Mouse (Mus musculus): ENCODE measurements around the gene Vps11. TPM values are rescaled to one million over a fixed set of nuclear protein-coding genes. Genes with fewer than 3 reads are reported as not detected.

The Vps11 gene
- polyA plus RNA-seq, 1 experiment from 2014 or later = 37.1 TPM

Small RNAs within 50 kb of the gene (microRNA-seq; reads per million reads assigned to microRNA genes)
- gene Gm44335 = not detected
- gene Mir7085 = not detected

Other genes with a start within 250 kb of the Vps11 start
- gene Gm49380, start 248.2 kb downstream of the Vps11 start, polyA plus RNA-seq (2015; fragmentation: Nextera tagmentation; extraction: Ambion mirVana) = 0.05 and 0.12 TPM in 2 replicates
- gene Rnf26, start 248.2 kb downstream of the Vps11 start, polyA plus RNA-seq (2015; fragmentation: Nextera tagmentation; extraction: Ambion mirVana) = 45.4 and 48.1 TPM in 2 replicates
- 42.9 and 45.1 TPM in 2 replicates for gene Mcam, start 227.2 kb downstream of the Vps11 start, polyA plus RNA-seq (2015; fragmentation: Nextera tagmentation; extraction: Ambion mirVana)
- 10.9 and 11.2 TPM in 2 replicates for gene Cbl, start 127.6 kb downstream of the Vps11 start, polyA plus RNA-seq (2015; fragmentation: Nextera tagmentation; extraction: Ambion mirVana)
- gene Ccdc153, start 121.0 kb downstream of the Vps11 start, polyA plus RNA-seq (2015; fragmentation: Nextera tagmentation; extraction: Ambion mirVana) = not detected in 2 replicates
- 22.2 and 28.5 TPM in 2 replicates for gene Pdzd3, start 110.2 kb downstream of the Vps11 start, polyA plus RNA-seq (2015; fragmentation: Nextera tagmentation; extraction: Ambion mirVana)
- 5.4 and 5.5 TPM in 2 replicates for gene Nlrx1, start 93.1 kb downstream of the Vps11 start, polyA plus RNA-seq (2015; fragmentation: Nextera tagmentation; extraction: Ambion mirVana)
- 2.6 and 3.0 TPM in 2 replicates for gene Abcg4, start 73.1 kb downstream of the Vps11 start, polyA plus RNA-seq (2015; fragmentation: Nextera tagmentation; extraction: Ambion mirVana)
- 17.8 and 19.4 TPM in 2 replicates for gene Hinfp, start 56.0 kb downstream of the Vps11 start, polyA plus RNA-seq (2015; fragmentation: Nextera tagmentation; extraction: Ambion mirVana)
- gene C2cd2l, start 41.4 kb downstream of the Vps11 start, polyA plus RNA-seq (2015; fragmentation: Nextera tagmentation; extraction: Ambion mirVana) = 15.3 and 16.5 TPM in 2 replicates
- 39.3 and 42.7 TPM in 2 replicates for gene Dpagt1, start 35.7 kb downstream of the Vps11 start, polyA plus RNA-seq (2015; fragmentation: Nextera tagmentation; extraction: Ambion mirVana)
- 268 and 278 TPM in 2 replicates for gene H2afx, start 27.0 kb downstream of the Vps11 start, polyA plus RNA-seq (2015; fragmentation: Nextera tagmentation; extraction: Ambion mirVana)
- 134 and 155 TPM in 2 replicates for gene Hmbs, start 17.4 kb downstream of the Vps11 start, polyA plus RNA-seq (2015; fragmentation: Nextera tagmentation; extraction: Ambion mirVana)
- gene Hyou1, start 17.8 kb upstream of the Vps11 start, polyA plus RNA-seq (2015; fragmentation: Nextera tagmentation; extraction: Ambion mirVana) = 36.5 and 41.2 TPM in 2 replicates
- gene Slc37a4, start 35.2 kb upstream of the Vps11 start, polyA plus RNA-seq (2015; fragmentation: Nextera tagmentation; extraction: Ambion mirVana) = 87.2 and 101 TPM in 2 replicates
- 1,622 and 1,645 TPM in 2 replicates for gene Rps25, start 45.5 kb upstream of the Vps11 start, polyA plus RNA-seq (2015; fragmentation: Nextera tagmentation; extraction: Ambion mirVana)
- gene Trappc4, start 45.9 kb upstream of the Vps11 start, polyA plus RNA-seq (2015; fragmentation: Nextera tagmentation; extraction: Ambion mirVana) = 110 and 122 TPM in 2 replicates
- gene Ccdc84, start 56.9 kb upstream of the Vps11 start, polyA plus RNA-seq (2015; fragmentation: Nextera tagmentation; extraction: Ambion mirVana) = 23.3 and 25.9 TPM in 2 replicates
- not detected in 2 replicates for gene Foxr1, start 79.5 kb upstream of the Vps11 start, polyA plus RNA-seq (2015; fragmentation: Nextera tagmentation; extraction: Ambion mirVana)
- gene Upk2, start 93.3 kb upstream of the Vps11 start, polyA plus RNA-seq (2015; fragmentation: Nextera tagmentation; extraction: Ambion mirVana) = 0.61 and 0.80 TPM in 2 replicates
- gene Bcl9l, start 121.2 kb upstream of the Vps11 start, polyA plus RNA-seq (2015; fragmentation: Nextera tagmentation; extraction: Ambion mirVana) = 5.1 and 5.9 TPM in 2 replicates
- 1.1 TPM in 2 replicates for gene Cxcr5, start 200.2 kb upstream of the Vps11 start, polyA plus RNA-seq (2015; fragmentation: Nextera tagmentation; extraction: Ambion mirVana)
- gene Ddx6, start 243.2 kb upstream of the Vps11 start, polyA plus RNA-seq (2015; fragmentation: Nextera tagmentation; extraction: Ambion mirVana) = 8.1 and 9.8 TPM in 2 replicates

Data from intestine, embryonic 16.5 days (tissue).